Mouse (Mus musculus) brown adipose tissue, adult 24 weeks (tissue): ENCODE measurements at regions not wholly inside any gene's neighbourhood (a gene's known extent, or its start where the extent isn't known, plus 50 kb on each side); places are given as distances from the start of the nearest gene placed in this dataset.
A peak's percentile ranks its signal among the peaks of the same experiment; 100 is the strongest.

ENCODE experiments used
- H3K27ac ChIP-seq: fragments of 200-500 bp; replicated peaks from 2 replicates; pipeline ENCODE4 v1.5.1; 2012; ENCODE audit warnings: low read depth, mild to moderate bottlenecking, low read length
- H3K4me1 ChIP-seq: fragments of 200-500 bp; 2 replicates; pipeline ENCODE4 v1.6.1; 2012; ENCODE audit warnings: low read length, mixed read lengths; ENCODE audit not compliant: control insufficient read depth, insufficient read depth, insufficient read length
- H3K4me3 ChIP-seq: fragments of 200-500 bp; 2 replicates; pipeline ENCODE4 v1.5.1; 2012; ENCODE audit warnings: low read depth, mild to moderate bottlenecking, low read length, moderate library complexity; ENCODE audit not compliant: insufficient read depth

DNA sequence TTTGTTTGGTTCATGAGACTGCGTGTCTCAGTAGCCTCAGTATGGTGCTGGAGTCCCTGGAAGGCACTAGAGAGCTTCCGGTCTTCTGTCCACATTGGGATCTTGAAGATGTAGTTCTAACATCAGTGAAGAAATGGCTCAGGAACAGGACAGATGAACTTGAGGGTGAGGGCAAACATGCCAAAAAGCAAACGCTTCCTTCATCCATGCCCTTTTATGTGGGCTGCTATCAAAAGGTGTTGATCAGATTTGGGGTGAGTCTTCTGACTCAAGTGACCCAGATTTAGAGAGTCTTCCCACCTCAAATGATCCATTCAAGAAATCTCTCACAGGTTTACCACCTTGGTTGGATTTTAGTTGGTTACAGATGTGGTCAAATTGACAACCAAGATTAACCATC lies 304.1 kb upstream of the Klf3 start:
- H3K4me3 ChIP-seq, result no peak overlapping the region
- no peak overlapping the region for H3K27ac ChIP-seq
- peaks cover 3% of the 10 kb centered on the region; the same call in 1 of the 2 replicates for H3K4me1 ChIP-seq

DNA sequence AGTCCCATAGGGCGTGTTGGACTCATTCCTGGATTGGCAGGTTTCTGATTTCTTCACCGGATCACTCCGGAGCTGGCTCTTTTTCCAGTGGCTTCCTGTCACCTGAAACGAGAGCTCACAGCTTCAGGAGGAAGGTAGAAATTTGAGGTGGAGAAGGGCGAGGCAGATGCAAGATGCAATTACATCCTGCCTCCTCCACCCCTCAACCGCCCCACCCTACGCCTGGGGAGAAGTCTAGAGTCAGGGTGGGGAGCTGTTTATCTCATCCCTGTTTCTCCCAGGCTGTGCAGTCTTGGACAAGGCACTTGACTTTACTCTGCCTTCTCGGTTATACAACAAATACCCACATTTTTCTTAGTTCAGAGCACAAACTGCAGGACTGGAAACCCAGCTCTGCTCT lies 302.8 kb upstream of the Klf3 start:
- H3K27ac ChIP-seq, result no peak overlapping the region
- H3K4me3 ChIP-seq, result no peak overlapping the region
- peaks cover 5% of the 10 kb centered on the region for H3K4me1 ChIP-seq

DNA sequence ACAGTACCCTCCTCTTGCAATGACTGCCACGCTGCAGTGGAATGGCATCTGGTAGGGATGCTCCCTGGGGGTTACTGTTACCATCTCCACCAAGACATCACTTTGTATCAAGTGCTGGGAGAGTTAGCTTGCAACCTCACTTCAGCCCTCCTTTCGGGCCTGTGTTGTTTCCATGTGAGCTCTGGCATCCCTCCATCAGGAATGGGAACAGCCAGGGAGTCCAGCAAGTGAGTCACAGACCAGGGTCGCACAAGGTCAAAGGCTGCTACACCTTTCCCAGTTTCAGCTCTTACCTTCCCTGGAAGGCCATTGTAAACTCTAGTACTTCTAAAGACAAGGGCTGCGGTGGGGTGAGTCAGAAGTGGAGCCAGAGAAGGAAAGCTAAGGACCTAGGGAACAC lies 302.3 kb upstream of the Klf3 start:
- Histone ChIP-seq H3K4me3 (no peak overlapping the region), H3K4me1 (peaks cover 5% of the 10 kb centered on the region), H3K27ac (no peak overlapping the region)

DNA sequence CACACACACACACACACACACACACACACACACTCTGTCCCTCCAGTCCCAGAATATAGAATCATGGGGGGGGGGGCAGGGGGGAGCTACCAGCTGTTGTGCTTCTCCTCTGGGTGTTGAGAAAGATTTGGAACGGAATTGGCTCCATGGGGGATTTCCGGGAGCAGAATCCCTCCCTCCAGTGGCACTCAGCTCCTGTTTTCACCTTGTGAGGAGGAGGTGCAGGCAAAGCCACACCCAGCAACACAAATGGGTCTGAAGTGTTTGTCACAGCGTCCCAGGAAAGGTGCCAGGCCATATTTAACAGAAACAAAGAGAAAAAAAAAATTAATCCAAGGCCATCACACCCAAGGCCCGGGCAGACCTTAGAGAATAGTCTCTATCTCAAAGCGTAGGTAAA lies 301.4 kb upstream of the Klf3 start:
- no peak overlapping the region for H3K27ac ChIP-seq
- no peak overlapping the region for H3K4me3 ChIP-seq
- peaks cover 5% of the 10 kb centered on the region for H3K4me1 ChIP-seq

DNA sequence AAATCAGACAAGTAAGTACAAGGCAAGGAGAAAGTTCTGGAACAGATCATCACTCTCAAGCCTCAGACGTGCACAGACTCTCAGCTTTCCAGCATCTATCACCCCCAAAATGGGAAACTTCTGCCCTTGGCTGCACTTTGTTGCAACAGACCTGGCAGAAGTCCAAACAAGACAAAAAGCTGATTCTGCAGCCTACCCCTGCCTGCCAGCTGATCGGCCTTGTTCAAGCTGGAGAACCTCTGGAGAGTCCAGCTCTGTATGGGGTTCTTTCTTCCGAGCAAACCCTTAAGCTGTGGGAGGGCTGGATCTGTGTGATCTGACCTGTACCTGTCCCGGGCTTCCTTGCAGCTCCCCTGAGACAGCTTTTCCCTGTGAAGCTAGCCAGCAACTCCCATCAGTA lies 299.7 kb upstream of the Klf3 start:
- H3K4me3 ChIP-seq, result no peak overlapping the region
- H3K27ac ChIP-seq, result 0 out of 2 replicates have a peak overlapping the region, but pooled peaks have one; percentile 11
- H3K4me1 ChIP-seq, result peaks cover 5% of the 10 kb centered on the region

DNA sequence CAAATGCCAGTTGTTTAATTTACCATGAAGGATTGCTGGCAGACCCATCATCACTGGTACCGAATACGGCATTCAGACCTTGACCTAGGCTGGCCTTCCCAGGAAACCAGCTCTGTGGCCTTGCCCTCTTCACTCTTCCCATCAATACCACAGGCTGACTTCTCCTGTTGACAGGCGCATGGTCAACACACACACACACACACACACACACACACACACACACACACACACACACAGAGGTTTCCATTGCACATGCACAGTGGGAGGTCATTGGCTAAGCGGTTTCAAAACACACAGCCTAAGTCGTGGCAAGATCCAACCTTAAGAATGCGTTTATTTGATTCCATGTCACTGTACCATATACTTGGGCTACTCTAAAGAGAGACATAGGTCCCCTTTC lies 298.7 kb upstream of the Klf3 start:
- H3K4me1 ChIP-seq, result peaks cover 5% of the 10 kb centered on the region
- no peak overlapping the region for H3K4me3 ChIP-seq
- no peak overlapping the region for H3K27ac ChIP-seq

DNA sequence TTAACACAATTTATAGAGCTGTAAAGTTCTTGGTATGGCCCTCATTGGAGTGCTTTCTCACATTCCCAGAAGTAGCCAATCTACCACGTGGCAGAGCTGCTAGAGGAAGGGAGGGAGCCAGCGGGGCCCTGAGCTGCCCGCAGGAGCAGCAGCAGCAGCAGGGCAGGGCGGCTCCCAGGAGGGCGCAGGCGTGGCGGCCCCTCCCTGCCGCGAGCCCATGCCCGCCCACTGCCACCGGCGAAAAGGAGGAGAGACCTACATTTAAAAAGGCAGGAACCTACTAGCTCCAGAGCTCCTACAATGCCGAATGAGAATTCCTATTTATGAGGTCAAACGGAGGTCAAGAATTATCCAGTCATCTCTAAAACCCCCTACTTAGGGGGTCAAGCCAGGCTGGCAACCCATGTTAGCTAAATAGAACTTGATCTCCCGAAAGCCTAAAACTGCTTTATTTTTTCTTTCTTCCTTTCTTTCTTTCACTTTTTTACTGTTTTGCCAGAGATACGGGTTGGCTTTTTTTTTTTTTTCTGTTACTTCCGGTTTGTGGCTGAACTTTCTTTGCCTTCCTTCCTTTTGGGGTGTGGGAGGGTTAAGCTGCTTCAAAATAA lies 297.9 kb upstream of the Klf3 start:
- H3K27ac ChIP-seq, result peak overlapping the region; percentile 86
- H3K4me1 ChIP-seq, result peaks cover 5% of the 10 kb centered on the region

DNA sequence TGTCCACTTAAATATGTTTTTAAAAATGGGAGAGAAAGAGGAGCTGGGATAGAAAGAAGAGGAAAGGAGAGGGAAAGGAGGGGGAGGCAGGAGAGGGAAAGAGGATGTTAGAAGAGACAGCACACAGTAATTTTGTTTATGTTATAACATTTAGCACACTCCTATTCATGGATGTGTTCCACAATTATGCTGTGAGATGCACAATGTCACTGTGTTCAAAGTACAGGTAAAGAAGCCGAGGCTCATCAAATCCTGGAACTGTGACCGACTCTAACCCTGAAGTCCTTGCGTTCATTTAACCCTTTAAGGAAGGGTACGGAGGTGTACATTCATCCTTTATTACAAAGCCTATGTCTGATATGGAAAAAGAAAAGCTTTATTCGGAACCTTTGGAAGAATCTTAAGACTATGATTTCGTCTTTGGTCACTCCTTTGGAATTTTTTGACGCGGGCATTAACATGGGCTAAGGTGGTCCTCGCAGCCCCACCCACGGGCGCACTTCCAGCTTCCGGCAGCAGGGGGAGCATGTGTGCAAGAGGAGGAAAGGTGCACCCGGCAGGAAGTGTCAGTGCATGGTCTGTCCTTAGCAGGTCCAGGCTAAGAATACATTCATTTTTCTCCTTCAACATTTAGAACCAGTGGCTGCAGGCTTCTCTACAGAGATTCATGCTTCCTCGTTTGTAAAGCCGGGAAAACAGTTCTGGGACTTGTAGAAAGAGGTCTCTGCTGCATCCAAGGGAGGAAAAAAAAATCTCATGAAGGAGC lies 297.2 kb upstream of the Klf3 start:
- Histone ChIP-seq H3K4me1 (peaks cover 5% of the 10 kb centered on the region), H3K4me3 (peak overlapping the region; percentile 54), H3K27ac (peak overlapping the region; percentile 86; the same call in 1 of the 2 replicates)

More for the DNA sequence above, 297.9 kb upstream of the Klf3 start:
- peak overlapping the region; percentile 54 for H3K4me3 ChIP-seq

DNA sequence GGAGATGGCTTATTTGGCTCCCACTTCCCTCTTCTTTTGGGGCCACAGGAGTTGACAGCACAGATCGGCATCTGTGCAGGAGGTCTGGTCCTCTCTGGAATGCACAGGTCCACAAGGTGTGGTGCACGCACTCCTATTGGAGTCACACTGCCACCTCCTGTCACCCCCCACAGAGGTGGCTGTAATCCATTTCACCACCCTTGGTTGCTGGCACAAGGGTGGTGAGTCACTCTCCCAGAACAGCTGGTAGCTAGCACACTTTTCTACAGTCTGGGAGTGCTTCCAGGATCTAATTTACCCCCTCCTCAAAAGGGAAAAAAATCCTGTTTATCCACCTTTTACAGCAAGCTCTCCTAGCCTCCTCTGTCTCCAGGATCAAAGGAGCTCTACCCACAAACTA lies 294.6 kb upstream of the Klf3 start:
- Histone ChIP-seq H3K4me3 (no peak overlapping the region), H3K4me1 (peaks cover 5% of the 10 kb centered on the region), H3K27ac (no peak overlapping the region)

DNA sequence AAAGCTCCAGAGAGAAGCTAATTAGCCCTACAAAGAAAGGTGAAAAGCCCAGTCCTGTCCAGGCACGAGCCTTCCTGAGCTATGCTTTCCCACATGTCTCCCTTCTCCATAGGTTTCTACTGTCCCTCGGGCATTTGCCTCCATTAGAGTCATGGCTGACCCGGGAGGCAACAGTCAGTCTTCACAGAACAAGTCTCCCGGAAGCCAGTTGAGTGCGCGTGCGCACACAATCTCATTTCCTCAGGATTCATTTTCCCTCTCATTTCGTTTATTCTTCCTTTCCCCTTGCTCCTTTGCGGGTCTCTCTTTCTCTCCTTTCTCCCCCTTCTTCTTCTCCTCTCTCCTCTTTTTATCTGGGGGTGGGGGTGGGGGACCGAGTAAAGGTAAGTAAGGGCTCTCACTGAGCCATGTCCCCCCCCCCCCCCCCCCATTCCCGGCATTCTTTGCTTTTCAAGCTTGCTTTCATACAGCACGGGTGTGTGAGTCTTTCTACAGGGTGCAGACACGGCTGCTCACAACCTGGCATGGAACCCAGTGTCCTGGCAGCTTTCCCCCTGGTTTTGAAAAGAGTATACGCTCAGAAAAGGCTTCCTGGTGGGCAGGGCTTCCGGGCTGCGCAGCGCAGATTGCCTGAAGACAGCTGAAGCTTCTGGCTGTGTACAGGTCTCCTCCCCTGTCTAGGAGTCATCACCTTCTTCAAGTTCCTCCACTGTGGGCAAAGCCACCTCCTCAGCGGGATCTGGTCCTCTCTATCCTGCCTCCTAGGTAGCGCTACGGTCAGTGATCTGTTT lies 289.8 kb upstream of the Klf3 start:
- Histone ChIP-seq H3K4me1 (no peaks in the 10 kb centered on the region), H3K4me3 (no peak overlapping the region), H3K27ac (no peak overlapping the region)

DNA sequence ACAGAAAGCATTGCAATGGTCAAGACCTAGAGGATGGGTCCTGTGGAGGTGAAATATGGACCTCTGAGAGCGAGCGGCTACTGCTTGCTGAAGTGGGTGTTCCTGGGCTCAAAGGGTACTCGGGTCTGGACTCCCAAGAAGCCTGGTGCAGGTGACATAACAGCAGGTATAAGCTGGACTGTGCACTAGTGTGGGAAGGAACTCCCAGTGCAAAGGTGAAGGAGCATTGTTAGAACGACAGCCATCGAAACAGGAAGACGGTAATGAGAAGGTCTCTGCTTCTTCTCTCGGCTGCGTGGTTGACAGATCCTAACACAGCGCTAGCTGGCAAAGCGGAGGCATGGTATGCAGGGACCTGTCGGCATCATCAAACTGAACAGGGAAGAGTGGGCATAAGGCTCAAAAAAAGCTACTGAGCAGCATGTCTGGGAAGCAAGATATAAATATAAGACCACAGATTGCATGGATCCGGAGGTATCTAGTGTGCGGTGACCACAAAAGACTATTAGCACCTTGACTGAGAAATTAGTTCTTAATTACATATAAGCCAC lies 287.0 kb upstream of the Klf3 start:
- H3K4me1 ChIP-seq, result no peaks in the 10 kb centered on the region
- no peak overlapping the region for H3K27ac ChIP-seq
- H3K4me3 ChIP-seq, result no peak overlapping the region

DNA sequence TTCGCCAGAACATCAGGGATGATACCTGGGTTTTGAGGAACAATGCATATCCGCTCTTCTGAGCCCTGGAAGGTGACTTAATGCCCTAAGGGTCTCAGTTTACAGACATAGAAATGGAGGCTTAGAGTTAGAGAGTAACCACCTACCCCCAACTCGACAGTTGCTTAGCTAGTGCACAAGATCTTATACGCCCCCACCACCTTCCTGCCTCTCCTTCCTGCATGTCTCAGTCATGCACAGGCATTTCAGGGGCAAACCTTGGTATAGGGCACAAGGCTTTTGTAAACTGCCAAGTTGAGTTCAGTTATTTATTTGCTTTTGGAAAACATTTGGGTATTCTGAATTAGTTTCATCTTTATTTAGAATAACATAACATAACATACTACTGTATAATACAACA lies 285.9 kb upstream of the Klf3 start:
- no peak overlapping the region for H3K27ac ChIP-seq
- no peak overlapping the region for H3K4me3 ChIP-seq
- no peaks in the 10 kb centered on the region for H3K4me1 ChIP-seq

DNA sequence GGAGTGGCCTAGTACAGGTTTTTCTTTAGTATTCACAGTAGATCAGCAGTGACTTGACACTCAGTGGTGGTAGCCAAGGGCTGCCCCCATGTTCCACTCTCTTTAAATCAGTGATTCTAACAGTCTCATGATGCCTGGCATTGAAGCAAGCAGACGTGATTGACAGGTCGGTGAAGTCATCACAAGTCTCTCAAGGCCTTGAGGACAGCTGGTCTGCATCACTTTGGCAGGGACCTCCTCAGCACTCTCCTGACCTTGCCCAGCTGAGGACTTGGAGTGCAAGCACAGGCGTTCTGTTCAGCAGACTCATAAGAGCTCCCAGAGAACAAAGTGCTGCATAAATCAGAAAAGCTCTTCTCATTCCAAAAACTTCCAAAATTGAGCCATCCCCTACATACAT lies 285.4 kb upstream of the Klf3 start:
- Histone ChIP-seq H3K27ac (no peak overlapping the region), H3K4me3 (no peak overlapping the region), H3K4me1 (no peaks in the 10 kb centered on the region)

DNA sequence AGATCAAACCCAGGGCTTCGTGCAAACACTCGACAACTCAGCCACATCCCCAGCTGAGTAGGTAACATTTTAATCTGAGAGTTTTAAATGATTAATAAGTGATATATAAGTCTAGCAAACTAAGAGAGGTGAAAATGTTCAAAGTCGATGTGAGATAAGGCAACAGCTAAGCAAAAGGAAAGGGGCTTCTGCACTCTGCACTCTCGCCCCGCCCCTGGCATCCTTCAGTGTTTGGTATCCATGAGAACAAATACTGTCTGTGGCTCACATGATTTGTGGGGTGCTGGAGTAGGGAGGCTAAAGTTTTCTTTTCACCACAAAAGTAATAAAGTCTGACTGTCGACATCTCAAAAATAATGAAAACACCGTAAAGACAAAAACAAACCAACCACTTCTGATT lies 284.2 kb upstream of the Klf3 start:
- H3K4me1 ChIP-seq, result no peaks in the 10 kb centered on the region
- H3K27ac ChIP-seq, result no peak overlapping the region
- no peak overlapping the region for H3K4me3 ChIP-seq

DNA sequence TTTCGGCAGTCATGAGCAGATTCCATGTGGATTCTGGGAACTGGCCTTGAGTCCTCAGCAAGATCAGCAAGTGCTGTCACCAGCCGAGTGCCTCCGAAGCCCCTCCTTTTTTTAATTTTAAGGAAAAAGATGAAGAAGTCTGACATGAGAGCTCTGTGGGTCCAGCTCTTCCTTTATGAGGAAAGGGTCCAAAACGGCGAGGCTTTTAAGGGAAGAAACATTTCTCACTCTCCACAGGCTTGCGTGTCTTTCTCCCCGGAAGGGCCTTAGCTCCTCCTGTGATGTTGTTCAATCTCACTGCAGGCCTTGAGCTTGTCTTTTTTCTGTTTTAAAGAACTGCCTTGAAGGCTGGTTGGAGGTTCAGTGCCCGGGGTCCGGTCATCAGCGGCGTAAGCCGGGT lies 283.5 kb upstream of the Klf3 start:
- Histone ChIP-seq H3K27ac (no peak overlapping the region), H3K4me3 (no peak overlapping the region), H3K4me1 (no peaks in the 10 kb centered on the region)
